Mouse (Mus musculus): ENCODE measurements at regions not wholly inside any gene's neighbourhood (a gene's known extent, or its start where the extent isn't known, plus 50 kb on each side); places are given as distances from the start of the nearest gene placed in this dataset.
A peak's percentile ranks its signal among the peaks of the same experiment; 100 is the strongest.

- no peak for DNase-seq (ENCODE audit: low spot score)
Observed at GRCm38 (mm10) chr7:95810096-95810495, 360.9 kb upstream of the Tenm4 start.

- DNase-seq (ENCODE audit: low spot score) = no peak
Observed at GRCm38 (mm10) chr7:95814865-95815264, 356.2 kb upstream of the Tenm4 start.

- DNase-seq (ENCODE audit: low spot score) = no peak
Observed at GRCm38 (mm10) chr7:95823539-95823938, 347.5 kb upstream of the Tenm4 start.

GRCm38 (mm10) chr7:95829889-95830288 is 341.2 kb upstream of the Tenm4 start:
- DNase-seq (ENCODE audit: low spot score) = no peak

GRCm38 (mm10) chr7:95834236-95834919 is 336.7 kb upstream of the Tenm4 start:
- DNase-seq (ENCODE audit: low spot score) = no peak

GRCm38 (mm10) chr7:95840476-95840875 is 330.6 kb upstream of the Tenm4 start:
- DNase-seq (ENCODE audit: low spot score) = no peak

- DNase-seq (ENCODE audit: low spot score) = no peak
Observed at GRCm38 (mm10) chr7:95849874-95850273, 321.2 kb upstream of the Tenm4 start.

DNA sequence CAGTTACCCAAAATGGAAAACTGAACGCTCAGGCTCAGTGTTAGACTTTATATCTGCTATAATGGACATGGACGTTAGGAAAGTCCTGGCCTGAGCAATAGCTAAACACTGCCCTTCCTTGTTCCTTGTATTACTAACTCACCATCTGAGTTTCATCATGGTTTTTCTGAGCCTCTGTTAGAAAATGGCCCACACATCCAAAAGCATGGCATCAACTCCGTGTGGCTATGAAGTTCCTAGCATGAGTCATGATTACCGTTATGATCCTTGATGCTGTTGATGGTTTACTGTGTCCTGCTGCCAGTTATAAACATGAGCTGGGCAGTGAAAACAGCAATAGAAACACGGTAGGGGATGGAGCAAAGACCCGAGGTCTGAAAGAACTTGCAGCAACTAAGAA is 318.4 kb upstream of the Tenm4 start:
- DNase-seq (ENCODE audit: low spot score) = no peak

GRCm38 (mm10) chr7:95853225-95853812 is 317.7 kb upstream of the Tenm4 start:
- no peak for DNase-seq (ENCODE audit: low spot score)

DNA sequence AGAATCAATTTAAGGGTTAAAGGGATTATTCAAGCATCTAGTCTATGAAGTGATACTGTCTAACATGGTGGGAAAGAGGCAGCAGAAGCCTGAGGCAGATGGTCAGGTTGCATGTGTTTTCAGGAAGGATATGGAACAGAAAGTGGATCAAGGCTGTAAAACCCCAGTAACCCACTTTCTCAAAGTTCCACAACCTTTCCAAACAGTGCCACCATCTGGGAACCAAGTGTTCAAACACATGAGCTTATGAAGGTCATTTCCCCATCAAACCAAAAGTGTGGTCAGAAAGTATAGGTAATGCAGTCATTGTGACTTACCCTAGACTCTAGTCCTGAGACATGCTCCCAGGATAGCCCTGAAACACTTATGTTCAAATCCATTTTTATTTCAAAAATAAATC is 312.8 kb upstream of the Tenm4 start:
- no peak for DNase-seq (ENCODE audit: low spot score)

- DNase-seq (ENCODE audit: low spot score) = peak; percentile 1
Observed at GRCm38 (mm10) chr7:95864233-95864632, 306.8 kb upstream of the Tenm4 start.

GRCm38 (mm10) chr7:95865270-95865669 is 305.8 kb upstream of the Tenm4 start:
- no peak for DNase-seq (ENCODE audit: low spot score)

DNA sequence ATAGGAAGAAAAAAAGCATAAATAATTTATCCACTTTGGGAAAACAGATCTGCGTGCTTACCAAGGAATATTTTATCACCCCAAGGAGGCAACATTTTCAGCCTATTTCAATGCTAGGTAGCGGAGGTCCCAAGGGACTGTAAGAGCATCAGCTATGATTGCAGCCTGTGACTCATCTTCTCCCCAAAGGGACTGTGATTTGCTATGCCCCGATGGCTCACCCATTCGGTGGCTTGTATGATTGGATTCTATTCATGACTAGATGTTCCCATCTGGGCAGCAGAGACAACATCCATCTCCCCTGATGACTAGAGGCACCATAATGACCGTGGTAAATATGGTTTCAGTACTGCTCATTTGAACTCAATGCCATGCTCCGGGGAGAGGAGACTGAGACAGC is 302.3 kb upstream of the Tenm4 start:
- no peak for DNase-seq (ENCODE audit: low spot score)

- no peak for DNase-seq (ENCODE audit: low spot score)
Observed at GRCm38 (mm10) chr7:95880576-95881267, 290.3 kb upstream of the Tenm4 start.

GRCm38 (mm10) chr7:95901524-95901923 is 269.5 kb upstream of the Tenm4 start:
- DNase-seq (ENCODE audit: low spot score) = no peak

- DNase-seq (ENCODE audit: low spot score) = no peak
Observed at GRCm38 (mm10) chr7:95914406-95915080, 256.5 kb upstream of the Tenm4 start.

GRCm38 (mm10) chr7:95919932-95920331 is 251.1 kb upstream of the Tenm4 start:
- no peak for DNase-seq (ENCODE audit: low spot score)

DNA sequence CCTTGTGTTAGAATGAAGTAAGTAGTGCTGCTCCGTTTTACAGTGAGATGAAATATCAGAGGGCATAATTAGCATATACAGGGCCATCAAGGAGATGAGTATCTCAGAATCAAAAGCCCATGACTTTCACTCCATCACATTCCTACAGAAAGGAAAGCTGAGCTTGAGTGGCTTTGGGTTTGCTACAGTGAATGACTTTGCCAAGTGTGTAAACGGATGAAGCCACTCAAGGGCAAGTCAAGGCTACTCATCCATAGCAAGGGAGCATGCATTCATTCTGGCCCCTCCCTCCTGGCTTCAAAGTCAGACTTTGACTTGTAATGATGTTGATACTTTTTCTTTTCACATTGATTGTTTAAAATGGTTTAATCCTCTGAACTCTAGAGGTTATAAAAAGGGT is 246.2 kb upstream of the Tenm4 start:
- DNase-seq (ENCODE audit: low spot score) = no peak

DNA sequence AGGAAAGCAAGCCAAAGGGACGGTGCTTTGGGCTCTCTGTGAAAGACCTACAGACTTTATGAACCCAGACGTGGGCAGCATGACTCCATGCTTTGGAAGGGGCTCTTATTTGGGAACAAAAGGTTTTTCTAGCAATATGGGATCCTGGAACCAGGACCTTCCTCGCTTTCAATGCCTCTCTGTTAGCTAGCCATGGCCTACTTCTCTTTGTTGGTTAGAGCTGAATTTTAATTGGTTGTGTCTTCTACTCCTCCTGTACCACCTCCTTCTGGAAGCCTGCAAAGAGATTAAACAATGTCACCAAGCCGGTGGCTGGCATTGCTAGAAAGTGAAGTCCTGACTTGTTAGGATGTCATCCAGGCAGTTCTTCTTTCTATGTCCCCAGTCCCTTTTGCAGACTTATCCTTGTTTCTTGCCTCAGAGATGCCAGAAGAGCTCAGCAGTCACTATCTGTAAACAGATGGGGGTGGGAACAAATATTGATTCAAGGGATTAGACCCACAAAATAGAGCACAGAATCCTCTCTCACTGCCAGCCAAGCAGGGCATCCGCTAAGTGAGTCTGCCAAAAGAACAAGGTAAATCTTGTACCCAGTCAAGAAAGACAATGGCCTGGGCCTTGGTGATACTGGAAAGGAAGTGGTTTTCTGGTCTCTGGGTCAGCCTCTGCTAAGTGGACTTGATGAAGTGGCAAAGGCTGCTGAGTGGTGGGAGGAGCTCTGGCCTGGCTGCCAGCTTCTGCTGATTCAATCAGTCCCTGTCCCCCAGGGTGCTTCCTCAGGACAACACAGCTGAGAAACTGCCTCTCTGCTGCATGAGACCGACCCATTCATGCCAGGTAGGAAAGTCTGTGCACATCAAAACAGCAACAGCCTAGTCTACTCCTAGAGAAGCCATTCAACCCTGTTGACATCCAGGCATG is 244.7 kb upstream of the Tenm4 start:
- DNase-seq (ENCODE audit: low spot score) = no peak

DNA sequence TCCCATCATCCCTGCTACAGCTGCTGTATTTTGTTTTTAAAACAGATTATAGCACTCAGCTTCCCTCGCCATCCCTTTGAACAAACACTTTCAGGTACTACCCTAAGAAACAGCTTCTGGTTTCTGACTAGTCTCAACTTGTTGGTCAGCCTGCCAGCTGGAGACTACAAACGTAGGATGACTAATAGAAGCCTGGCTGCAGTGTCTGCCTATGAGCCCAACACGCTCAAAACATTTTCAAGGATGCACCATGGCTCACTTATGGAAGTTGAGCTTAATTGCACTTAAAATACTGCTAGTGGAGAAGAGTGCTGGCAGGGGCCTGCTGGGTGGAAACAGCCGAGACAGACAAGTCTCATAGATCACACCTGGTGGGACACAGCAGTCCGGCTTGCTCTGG is 234.4 kb upstream of the Tenm4 start:
- no peak for DNase-seq (ENCODE audit: low spot score)

DNA sequence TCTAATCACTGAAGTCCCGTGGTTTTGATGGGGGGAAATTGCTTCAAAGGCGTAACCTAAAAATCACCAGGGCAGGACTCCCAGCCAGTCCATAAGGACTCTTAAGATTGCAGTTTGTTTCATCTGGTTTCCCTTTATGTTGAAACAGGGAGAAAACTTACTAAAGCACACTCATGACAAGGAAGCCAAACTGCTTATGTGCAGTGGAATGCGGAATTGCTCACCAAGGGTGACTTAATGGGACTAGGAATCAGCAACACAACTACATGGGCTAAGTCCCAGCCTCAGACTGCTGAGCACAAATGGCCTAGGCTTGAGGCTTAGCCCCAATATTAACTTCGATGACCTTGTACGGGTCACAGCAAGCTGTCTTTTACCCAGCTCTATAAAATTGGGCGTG is 227.6 kb upstream of the Tenm4 start:
- DNase-seq (ENCODE audit: low spot score) = no peak

DNA sequence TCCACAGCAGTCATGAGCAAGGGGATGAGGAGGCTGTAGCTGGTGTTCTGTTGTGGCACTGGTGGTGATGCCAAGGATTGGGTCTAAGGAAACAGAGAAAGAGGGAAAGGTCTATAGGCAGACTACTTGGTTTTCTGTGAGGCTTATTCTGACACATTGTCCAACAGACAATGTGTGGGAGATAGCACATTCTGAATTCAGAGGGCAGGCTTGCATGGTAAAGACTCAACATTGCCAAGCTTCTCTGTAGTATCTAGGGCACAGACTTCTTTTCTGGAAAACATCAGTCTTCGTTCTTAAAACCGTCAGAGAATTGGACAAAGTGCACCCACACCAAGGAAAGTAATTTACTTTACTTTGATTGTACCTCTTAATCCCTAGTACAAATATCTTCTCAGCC is 218.7 kb upstream of the Tenm4 start:
- no peak for DNase-seq (ENCODE audit: low spot score)

All from heart, adult 8-10 months (tissue).